Mouse (Mus musculus): ENCODE results near the gene Mcmbp.
A peak's percentile ranks its signal among the peaks of the same experiment; 100 is the strongest.

DNA sequence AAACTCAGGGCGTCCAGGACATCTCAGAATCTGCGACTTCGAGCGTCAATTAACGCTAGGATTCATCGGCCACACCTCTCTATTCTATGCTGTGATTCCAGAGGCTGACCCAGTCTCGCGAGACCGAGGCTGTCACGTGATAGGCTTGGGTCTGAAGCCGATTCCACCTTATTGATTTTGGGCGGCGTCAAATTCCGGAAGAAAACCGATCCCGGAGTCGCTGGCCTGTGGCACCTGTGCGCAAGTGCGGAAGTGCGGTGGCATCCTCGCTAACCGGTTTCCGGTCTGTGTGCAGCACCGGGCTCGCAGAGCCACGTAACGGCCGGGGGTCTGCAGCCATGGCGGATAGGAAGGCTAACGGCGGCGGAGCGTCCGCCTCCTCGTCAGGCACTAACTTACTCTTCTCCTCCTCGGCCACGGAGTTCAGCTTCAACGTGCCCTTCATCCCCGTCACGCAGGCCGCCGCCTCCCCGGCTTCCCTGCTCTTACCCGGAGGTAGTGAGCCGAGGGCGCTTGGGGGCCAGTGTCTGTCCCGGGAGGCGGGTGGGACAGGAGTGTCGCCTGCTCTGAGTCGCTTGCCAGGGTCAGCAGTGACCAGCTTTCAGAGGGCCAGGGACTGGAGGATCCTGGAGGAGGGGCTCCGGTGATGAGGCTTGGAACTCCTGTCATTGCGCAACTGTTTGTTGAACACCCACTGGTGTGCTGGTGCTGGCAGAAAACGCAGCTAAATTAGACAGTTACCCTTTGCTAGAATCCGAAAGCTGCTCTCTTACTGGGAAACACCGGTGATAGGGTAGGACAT is 4.6 kb upstream of the Mcmbp start, which contains the start of gene Sec23ip:
- TF ChIP-seq CTCF (IDR thresholded peaks at IDR 0.05; ENCODE audit: borderline replicate concordance, insufficient read depth, low read depth, low read length): no peak
- peak; percentile 96 for TF ChIP-seq POLR2A (IDR thresholded peaks at IDR 0.05; ENCODE audit: borderline replicate concordance, insufficient read depth, low read length)

Measured in cerebellum, adult 2 months (tissue).